Mouse (Mus musculus) spleen, postnatal 14 days (tissue): ENCODE measurements around the gene Gm43517.

ENCODE experiments used
- DNase-seq, 2 experiments: peaks; one replicate each; pipeline ENCODE4 v3.0.0; 2021 to 2022; ENCODE audit warnings: low spot score in 2 of 2

The Gm43517 gene

DNA sequence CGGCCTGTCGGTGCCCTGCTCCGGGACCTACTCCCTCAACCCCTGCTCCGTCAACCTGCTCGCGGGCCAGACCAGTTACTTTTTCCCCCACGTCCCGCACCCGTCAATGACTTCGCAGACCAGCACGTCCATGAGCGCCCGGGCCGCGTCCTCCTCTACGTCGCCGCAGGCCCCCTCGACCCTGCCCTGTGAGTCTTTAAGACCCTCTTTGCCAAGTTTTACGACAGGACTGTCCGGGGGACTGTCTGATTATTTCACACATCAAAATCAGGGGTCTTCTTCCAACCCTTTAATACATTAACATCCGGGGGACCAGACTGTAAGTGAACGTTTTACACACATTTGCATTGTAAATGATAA, 637 bp downstream of the Gm43517 start:
- DNase-seq: no peak

DNA sequence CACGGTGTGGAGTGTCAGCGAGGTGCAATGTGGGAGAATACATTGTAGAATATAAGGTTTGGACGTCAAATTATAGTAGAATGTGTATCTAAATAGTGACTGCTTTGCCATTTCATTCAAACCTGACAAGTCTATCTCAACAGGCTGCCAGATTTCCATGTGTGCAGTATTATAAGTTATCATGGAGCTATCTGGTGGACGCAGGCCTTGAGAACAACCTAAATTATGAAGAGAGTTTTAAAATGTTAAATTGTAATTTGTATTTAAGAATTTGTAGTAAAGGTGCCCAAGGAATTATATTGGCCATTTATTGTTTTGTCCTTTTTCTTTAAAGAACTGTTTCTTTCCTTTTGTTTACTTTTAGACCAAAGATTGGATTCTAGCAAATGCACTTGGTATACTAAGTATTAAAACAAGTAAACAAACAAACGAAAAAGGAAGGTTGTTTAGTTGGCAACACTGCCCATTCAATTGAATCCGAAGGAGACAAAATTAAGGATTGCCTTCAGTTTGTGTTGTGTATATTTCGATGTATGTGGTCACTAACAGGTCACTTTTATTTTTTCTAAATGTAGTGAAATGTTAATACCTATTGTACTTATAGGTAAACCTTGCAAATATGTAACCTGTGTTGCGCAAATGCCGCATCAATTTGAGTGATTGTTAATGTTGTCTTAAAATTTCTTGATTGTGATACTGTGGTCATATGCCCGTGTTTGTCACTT, 1.3 kb downstream of the Gm43517 start:
- DNase-seq: no peak

GRCm38 (mm10) chr12:49387856-49388598, 3.1 kb downstream of the Gm43517 start:
- no peak for DNase-seq

DNA sequence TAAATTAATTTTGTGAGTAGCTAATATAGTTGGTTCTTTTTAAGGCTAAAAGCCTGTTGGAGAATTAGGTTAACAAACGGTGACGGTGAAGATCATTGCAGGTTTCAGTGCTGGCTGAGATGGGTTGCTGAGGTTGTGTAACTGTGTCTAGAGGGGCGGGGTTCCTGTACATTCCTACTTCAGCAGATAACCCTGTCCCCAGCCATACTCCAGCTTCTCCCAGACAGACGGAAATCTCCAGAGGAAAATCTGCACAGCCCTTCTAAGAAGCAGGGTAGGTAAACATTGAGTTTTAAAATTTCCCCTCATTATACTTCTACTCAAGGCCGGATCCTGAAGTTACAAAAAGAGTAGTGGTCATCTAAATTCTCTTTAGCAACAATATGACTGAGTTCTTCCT, 4.7 kb downstream of the Gm43517 start:
- no peak for DNase-seq

DNA sequence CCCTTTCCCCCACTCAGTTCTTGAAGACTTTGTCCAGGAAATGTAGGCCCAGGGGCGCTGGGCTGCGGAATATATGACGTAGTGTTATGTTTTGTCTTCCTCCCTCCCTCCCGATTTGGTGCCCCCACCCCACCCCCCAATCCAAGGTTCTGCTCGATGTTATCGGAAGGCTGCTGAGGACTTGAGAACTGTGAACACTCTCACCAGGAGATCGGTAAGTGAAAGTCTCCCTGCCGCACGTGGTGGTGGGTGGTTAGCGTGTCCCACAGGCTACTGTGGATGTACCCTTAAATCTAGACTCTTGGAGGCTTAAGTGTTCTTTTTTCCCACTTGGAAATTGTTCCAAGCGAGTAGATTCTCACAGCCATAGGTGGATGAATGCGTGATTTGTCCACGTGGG, 5.3 kb downstream of the Gm43517 start:
- no peak for DNase-seq

- no peak for DNase-seq
Observed at GRCm38 (mm10) chr12:49390926-49391304, 5.9 kb downstream of the Gm43517 start.

- DNase-seq: no peak
Observed at GRCm38 (mm10) chr12:49391305-49392040, 6.5 kb downstream of the Gm43517 start.

DNA sequence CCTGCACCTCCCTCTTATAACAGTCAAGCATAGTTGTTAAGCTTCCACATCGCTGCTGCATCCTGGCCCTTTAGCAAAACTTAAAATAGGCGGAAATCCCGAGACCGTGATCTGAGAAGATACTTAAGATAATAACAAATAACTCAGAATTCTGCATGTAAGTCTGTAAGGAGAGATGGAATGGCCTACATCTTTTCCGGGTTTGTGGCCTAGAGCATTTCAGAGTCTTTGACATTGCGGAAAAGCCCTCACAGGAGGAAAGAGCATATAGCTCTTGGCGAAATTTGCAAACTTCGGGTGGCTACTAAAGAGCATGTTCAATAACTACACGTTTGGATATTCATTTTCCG, 7.0 kb downstream of the Gm43517 start:
- DNase-seq: no peak

DNA sequence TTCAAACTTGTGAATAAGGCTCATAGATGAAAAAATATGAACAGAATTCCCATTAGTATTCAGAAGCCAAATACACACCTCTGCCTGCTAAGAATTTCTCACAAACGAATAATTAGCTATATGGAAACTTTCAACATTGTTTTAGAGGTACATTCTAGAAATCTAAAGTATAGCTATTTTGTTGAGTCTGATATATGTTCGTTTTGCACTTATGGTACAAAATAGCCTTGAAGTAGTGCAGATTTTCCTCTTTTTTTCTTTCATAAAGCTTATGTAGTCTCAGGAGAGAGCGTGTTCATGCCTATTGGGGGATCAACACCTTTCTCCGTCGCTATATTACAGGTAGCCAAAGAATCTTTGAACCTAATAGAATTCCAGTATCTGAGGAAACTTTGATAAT, 7.9 kb downstream of the Gm43517 start:
- DNase-seq: no peak

DNA sequence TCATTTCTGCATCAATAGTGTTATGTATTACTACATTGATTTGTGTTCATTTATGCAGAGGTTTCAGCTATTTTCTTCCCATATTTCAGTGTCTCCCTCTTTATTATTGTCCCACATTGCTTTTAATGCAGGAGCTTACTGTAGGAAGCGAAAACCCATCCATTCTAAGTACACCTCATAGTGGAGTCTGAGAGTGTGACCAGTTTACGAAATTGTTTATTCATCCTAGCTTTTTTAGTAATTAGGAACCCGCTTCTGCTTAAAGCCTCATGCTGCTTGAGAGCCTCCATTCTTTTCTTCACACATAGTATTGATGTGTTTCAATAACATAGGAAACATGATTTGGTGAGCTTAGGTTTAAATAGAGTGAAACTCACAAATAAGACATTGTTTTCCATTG, 8.7 kb downstream of the Gm43517 start:
- DNase-seq: no peak

DNA sequence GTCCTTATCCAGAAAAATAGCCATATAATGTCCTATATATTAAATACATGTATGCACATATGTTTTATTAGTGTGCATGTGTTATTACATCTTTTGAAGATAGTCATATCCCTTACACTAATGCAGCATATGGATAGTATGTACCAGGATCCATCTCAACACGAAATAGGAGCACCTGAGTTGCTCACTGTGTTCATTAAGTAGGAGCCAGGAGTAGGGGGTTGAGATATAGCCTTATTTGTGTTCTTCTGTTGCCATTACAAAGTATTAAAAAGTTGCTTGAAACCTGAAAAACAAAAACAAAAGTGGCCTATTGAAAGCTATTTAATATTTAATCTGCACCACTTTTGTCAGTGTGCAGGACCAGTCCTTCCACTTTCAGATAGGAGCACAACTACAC, 9.2 kb downstream of the Gm43517 start:
- no peak for DNase-seq

DNA sequence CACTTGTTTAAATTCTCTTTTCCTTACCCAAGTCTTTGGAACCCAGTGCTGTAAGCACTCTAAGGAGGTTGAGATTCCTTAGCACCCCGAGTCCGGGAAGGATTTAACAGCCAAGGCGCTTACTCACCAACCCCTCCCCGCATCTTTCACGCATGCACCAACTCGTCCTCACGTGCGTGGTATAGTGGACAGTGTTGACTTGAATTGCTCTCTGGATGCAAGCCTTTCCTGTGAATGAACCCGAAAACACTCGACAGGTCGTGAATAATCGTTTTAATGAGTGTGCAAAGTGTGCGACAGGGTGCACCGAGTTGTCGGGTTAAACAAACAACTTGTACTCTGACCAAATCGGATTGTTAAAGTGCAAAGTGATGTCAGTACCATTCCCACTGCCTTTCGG, 9.9 kb downstream of the Gm43517 start:
- no peak for DNase-seq

DNA sequence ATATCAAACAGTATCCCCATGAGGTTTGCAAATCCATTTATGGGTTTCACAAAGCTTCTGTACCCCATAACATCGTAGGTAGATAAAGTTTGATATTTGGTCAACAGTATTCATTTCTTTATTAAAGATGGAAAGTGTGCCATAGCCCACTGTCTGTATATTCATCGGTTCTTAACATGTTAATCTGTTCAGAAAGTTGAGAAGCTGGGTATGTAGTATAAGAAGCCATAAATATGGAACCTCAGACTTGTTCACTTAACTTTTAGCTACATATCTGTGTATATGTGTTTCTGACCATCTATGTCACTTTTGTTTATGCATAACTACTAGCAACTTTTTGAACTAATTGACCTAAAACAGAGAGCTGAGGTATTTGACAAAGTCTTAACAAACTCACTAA, 11.0 kb downstream of the Gm43517 start:
- DNase-seq: no peak

- DNase-seq: no peak
Observed at GRCm38 (mm10) chr12:49396776-49397175, 11.8 kb downstream of the Gm43517 start.

DNA sequence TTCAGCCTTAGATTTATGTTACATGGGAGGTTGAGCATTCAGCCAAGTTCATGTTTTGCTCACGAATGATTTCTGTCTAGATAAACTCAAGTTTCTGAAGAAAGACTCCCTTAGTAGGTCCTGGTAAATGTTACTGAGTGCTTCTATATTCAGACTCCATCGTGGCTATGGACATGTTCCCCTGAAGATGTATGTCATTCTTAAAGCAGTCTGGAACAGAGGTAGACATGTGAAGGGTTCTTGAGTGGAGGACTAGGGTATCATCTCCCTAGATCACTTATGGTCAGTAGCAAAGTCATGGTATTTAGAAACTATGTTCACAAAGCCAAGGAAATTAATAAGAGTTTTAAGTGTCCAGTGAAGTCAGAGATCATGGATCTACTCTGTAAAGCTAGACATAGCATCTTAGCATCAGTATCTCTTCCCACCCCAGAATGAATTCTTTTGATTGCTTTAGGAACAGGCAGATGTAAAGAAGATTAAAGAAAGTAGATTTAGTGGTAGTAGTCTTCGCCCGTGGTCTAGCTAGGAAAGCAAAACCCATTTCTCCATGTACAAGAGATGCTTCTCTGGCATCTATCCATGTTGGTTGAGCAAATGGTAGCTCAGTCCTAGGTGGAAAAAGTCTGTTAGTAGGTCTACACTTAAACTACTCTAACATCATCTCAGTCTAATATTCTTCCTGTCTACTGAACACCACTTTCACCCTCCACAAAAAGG, 12.6 kb downstream of the Gm43517 start:
- no peak for DNase-seq

- DNase-seq: no peak
Observed at GRCm38 (mm10) chr12:49398163-49398540, 13.2 kb downstream of the Gm43517 start.

DNA sequence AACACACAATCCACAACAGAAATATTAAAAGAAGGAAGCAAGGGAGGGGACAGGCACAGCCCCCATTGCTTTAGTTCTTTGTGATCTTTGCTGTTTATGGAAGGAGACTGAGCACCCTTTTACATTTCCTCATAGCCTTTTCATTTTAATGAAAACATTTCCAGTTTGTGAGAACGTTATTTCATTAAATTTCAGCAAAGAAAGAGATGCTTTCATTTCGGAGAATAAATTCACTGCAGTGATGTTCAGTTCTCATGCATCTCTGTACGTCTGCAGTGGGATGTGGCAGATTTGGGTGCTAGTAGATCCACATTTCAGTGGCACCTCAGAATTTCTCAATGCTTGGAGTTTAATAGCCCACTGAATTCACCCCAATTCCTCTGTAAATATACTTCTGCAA, 13.7 kb downstream of the Gm43517 start:
- DNase-seq: no peak

GRCm38 (mm10) chr12:49399611-49400010, 14.6 kb downstream of the Gm43517 start:
- DNase-seq: no peak

DNA sequence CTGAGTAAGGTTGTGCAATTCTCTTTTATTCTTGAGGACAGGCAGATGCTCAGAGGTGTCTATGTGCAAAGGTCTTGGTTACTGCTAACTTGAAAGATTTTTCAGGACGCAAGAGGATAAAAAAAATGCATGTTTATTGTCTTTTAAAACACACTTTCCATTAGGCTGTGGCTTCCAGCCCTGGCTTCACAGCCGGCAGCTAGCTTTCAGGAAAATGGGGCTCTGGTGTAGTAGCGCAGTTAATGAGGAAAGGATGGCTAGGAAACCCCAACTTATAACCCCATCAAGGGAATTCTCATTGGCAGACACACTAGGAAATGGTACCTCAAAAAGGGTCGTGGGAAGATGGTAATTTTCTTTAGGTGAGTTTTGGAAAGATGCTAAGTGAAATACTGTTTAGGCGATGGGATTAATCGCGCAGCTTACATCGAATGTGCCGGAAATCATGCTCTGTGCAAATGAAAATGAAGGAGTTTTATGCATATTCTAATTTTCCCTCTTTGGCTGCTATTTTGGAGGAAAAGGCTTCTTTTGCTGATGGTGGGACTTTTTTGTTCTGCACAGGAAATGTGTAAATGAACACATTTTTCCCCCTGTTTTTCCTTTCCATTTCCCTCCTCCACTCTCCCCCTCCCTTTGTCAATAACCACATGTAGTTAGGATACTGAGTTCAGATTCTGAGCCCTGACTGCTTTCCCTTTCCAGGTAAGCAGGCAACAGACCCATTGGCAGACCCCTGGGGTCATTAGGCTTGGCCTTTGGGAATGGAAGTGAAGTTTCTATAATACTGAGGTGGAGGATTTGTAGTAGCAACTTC, 15.3 kb downstream of the Gm43517 start:
- DNase-seq: no peak

- no peak for DNase-seq
Observed at GRCm38 (mm10) chr12:49400853-49401118, 15.8 kb downstream of the Gm43517 start.

GRCm38 (mm10) chr12:49401119-49401795, 16.3 kb downstream of the Gm43517 start:
- no peak for DNase-seq
